ENCODE assay signal across 25 mouse cellular contexts in genomic region chr19:4608511-4608910, GRCm38 (mm10).
"Had no signal": no experiment of that assay in that cellular context is flagged by ENCODE, and none has a peak within 500 bp of the region (broad histone marks: within the 10 kb centered on the region; RNA-seq: fewer than 3 reads in every experiment).

No protein-coding gene starts in this region.

- H3K27me3 ChIP-seq: heart, embryonic 13.5 days; heart, embryonic 15.5 days; hindbrain, embryonic 13.5 days; hindbrain, embryonic 15.5 days; kidney, embryonic 15.5 days; limb, embryonic 13.5 days; limb, embryonic 15.5 days had no signal

- H3K4me2 ChIP-seq: heart, embryonic 13.5 days; heart, embryonic 15.5 days; hindbrain, embryonic 13.5 days; hindbrain, embryonic 15.5 days; kidney, embryonic 15.5 days; limb, embryonic 13.5 days; limb, embryonic 15.5 days; liver, embryonic 11.5 days; liver, embryonic 13.5 days had no signal

- H3K4me3 ChIP-seq: heart, embryonic 10.5 days; heart, embryonic 13.5 days; heart, embryonic 15.5 days; hindbrain, embryonic 13.5 days; hindbrain, embryonic 15.5 days; kidney, embryonic 15.5 days; limb, embryonic 13.5 days; limb, embryonic 15.5 days; liver, embryonic 13.5 days had no signal

- H3K9me3 ChIP-seq: heart, embryonic 10.5 days; heart, embryonic 13.5 days; heart, embryonic 15.5 days; hindbrain, embryonic 13.5 days; hindbrain, embryonic 15.5 days; kidney, embryonic 15.5 days; limb, embryonic 13.5 days; limb, embryonic 15.5 days; liver, embryonic 13.5 days had no signal

- H3K27ac ChIP-seq: heart, embryonic 10.5 days; heart, embryonic 13.5 days; heart, embryonic 15.5 days; hindbrain, embryonic 13.5 days; hindbrain, embryonic 15.5 days; hindbrain, postnatal 0 days; kidney, embryonic 15.5 days; kidney, postnatal 0 days; limb, embryonic 13.5 days; limb, embryonic 15.5 days; liver, embryonic 13.5 days had no signal

- H3K9ac ChIP-seq: heart, embryonic 13.5 days; heart, embryonic 15.5 days; hindbrain, embryonic 13.5 days; hindbrain, embryonic 15.5 days; kidney, embryonic 15.5 days; limb, embryonic 13.5 days; limb, embryonic 15.5 days; liver, embryonic 13.5 days had no signal

- DNase-seq: gastrocnemius, postnatal 14 days; gastrocnemius, postnatal 36 days; heart, postnatal 14 days; heart, postnatal 36 days; kidney, adult 11 months; kidney, adult 2 months; kidney, adult 9 months; kidney, postnatal 14 days; kidney, postnatal 36 days; layer of hippocampus, adult 9-11 months; layer of hippocampus, postnatal 36 days; left cerebral cortex, postnatal 4 days; liver, embryonic 13.5 days had no signal

- ATAC-seq: hindbrain, postnatal 0 days; intestine, embryonic 16.5 days had no signal
